Mouse (Mus musculus) forebrain, embryonic 12.5 days (tissue): ENCODE measurements around the gene Mdh1. TPM values are rescaled to one million over a fixed set of nuclear protein-coding genes. Genes with fewer than 3 reads are reported as not detected.

Experiments
- ATAC-seq: fragments of 200-750 bp; cut with Nextera tagmentation; 2 replicates; pipeline ENCODE4 v1.8.0; 2017; ENCODE audit warnings: moderate TSS enrichment; ENCODE audit not compliant: low FRiP score
- H3K27ac ChIP-seq: fragments of 300-500 bp; sonication (generic); 2 replicates; pipeline ENCODE4 v1.5.1; 2016; ENCODE audit warnings: mild to moderate bottlenecking
- H3K27me3 ChIP-seq: fragments of 300-500 bp; sonication (generic); 2 replicates; pipeline ENCODE4 v1.6.1; 2016; ENCODE audit warnings: mild to moderate bottlenecking
- H3K36me3 ChIP-seq: fragments of 300-500 bp; sonication (generic); replicated peaks from 2 replicates; pipeline ENCODE4 v1.6.1; 2016; ENCODE audit warnings: mild to moderate bottlenecking
- H3K4me1 ChIP-seq: fragments of 300-500 bp; sonication (generic); 2 replicates; pipeline ENCODE4 v1.6.1; 2016
- H3K4me2 ChIP-seq: fragments of 300-500 bp; sonication (generic); 2 replicates; pipeline ENCODE4 v1.6.1; 2016; ENCODE audit warnings: mild to moderate bottlenecking, moderate library complexity
- H3K4me3 ChIP-seq: fragments of 300-500 bp; sonication (generic); replicated peaks from 2 replicates; pipeline ENCODE4 v1.5.1; 2016; ENCODE audit warnings: mild to moderate bottlenecking
- H3K9ac ChIP-seq: fragments of 300-500 bp; sonication (generic); 2 replicates; pipeline ENCODE4 v1.6.1; 2016; ENCODE audit warnings: mild to moderate bottlenecking
- H3K9me3 ChIP-seq: fragments of 300-500 bp; sonication (generic); 2 replicates; pipeline ENCODE4 v1.6.1; 2016
- WGBS: fragments of 180-500 bp; shearing (Covaris S2); methylation state at CpG from one replicate; pipeline ENCODE4 v1.1.7; 2016; 5-methylcytosine and 5-hydroxymethylcytosine counted together
- polyA plus RNA-seq: library from polyadenylated mRNA; unstranded; fragments of >200 nt; fragmentation: Nextera tagmentation; extraction: Ambion mirVana; gene quantifications from 2 replicates; pipeline ENCODE4 v1.2.1, GENCODE M21; 2016

Mdh1 gene
- polyA plus RNA-seq = 383 and 388 TPM in 2 replicates

DNA sequence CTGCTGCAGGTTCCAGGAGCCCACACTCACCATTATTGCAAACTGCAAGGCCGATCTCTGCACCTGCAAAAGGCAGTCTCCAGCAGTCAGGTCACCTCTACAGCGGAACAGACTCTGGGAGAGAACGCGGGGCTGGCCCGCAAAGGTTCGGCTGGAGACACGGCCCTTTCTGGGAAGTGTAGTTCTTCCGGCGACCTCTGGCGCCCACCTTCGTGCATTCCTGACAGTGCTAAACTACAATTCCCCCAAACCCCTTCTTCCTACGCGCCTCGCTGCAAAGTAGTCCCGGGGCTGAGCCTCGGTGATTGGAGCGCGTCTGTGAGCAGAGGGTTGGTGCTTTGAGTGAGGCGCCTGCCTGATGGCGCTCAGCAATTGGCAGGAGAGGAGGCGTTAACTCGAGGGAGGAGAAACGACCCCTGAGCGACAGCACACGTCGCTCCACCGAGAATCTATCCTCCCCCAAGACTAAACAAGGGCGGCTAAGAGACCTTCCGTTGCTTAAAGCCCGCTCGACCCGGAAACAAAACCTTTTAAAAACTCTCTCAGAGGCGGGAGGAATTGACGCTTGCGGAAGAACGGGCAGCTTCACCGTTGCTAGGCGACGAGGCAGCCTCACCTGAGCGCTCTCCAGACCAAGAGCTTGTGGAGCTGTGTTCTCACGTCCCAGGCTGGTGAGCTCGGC, at the start of gene Mdh1, which contains the start of gene Wdpcp:
TSS of gene Mdh1 (minus strand) at position 668 of the 682 bp plus-strand sequence.
TSS of gene Wdpcp (plus strand) at position 536 of the 682 bp plus-strand sequence.
- Histone ChIP-seq H3K27me3 (no peaks in the 10 kb centered on the region), H3K9me3 (no peaks in the 10 kb centered on the region), H3K4me2 (peak within 1 kb of the TSS; percentile 75), H3K4me1 (peaks cover 27% of the 10 kb centered on the region), H3K4me3 (peak within 1 kb of the TSS; percentile 72), H3K36me3 (0 out of 2 replicates have a peak, but pooled peaks cover 4% of the 10 kb centered on the region), H3K27ac (peak within 1 kb of the TSS; percentile 75), H3K9ac (peak within 1 kb of the TSS; percentile 75)
- peak; percentile 99 for ATAC-seq
- under 1% methylated on average over 42 of the region's 42 CpGs for WGBS

DNA sequence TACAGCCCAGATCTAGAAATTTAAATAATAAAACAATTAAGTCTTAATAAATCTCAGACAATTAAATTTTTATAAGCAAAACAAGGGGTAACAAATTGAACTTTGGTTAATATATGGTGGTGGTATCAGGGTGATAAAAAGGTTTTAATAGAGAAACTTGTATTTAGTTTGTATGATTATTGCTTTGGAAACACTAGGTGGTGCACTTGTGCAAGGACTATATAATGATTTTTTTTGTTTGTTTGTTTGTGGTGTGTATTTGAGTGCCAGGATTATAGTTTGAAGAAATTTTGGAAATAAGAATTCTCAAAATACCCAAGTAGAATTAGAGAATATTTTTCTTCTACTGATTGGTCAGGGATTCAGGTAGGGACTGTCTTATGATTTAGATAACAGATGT, 43.7 kb upstream of the Mdh1 start:
- Histone ChIP-seq H3K9me3 (no peaks in the 10 kb centered on the region), H3K4me1 (no peaks in the 10 kb centered on the region), H3K4me2 (no peak overlapping the region), H3K9ac (no peak overlapping the region), H3K27me3 (no peaks in the 10 kb centered on the region), H3K4me3 (no peak overlapping the region), H3K27ac (no peak overlapping the region), H3K36me3 (no peaks in the 10 kb centered on the region)
- no peak for ATAC-seq

DNA sequence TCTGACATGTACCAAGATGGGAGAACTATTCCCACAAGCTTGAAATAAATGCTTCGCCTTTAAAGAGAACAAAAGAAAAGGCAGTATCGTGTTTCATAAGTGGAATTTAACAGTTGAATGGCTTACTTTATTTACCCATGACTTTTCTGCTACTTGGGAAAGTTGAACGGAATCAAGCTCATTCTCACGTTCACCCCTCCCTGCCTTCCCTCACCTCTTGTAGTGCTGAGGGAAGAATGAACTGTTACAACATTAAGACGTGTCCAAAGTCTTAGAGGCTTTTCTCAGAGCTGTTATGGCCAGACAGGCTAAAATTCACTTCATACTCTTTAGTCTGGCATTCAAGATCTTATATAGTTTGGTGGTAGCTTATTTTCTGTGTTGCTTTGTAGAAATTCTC, 30.3 kb upstream of the Mdh1 start:
- Histone ChIP-seq H3K4me3 (no peak overlapping the region), H3K4me1 (no peaks in the 10 kb centered on the region), H3K27me3 (no peaks in the 10 kb centered on the region), H3K4me2 (no peak overlapping the region), H3K9ac (no peak overlapping the region), H3K36me3 (no peaks in the 10 kb centered on the region), H3K27ac (no peak overlapping the region), H3K9me3 (no peaks in the 10 kb centered on the region)
- ATAC-seq = no peak
- WGBS = 53% methylated on average over 5 of the region's 5 CpGs

DNA sequence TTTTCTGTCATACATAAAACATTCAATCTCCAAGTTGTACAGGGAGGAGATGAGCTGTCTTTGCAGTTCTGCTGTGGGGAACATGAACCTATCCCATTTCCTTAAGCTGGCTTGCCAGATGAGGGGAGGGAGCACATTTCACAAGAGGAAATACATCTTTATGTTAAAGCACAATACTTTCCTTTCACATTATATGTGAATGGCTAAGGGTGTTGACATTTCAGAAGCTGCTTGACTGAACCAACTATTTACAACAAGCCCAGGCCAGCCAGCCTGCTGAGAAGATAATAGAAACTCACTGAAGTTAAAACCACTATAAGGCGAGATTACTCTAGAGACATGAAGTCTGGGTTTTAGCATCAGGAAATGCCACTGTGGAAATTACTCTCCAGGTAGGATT, 11.1 kb upstream of the Mdh1 start:
- H3K36me3 ChIP-seq = no peaks in the 10 kb centered on the region
- H3K27me3 ChIP-seq = no peaks in the 10 kb centered on the region
- H3K4me1 ChIP-seq = no peaks in the 10 kb centered on the region
- ATAC-seq = no peak
- H3K9me3 ChIP-seq = no peaks in the 10 kb centered on the region
- no peak overlapping the region for H3K4me3 ChIP-seq
- no peak overlapping the region for H3K9ac ChIP-seq
- no peak overlapping the region for H3K4me2 ChIP-seq
- H3K27ac ChIP-seq = no peak overlapping the region
- 32% methylated on average over 1 of the region's 1 CpGs for WGBS

DNA sequence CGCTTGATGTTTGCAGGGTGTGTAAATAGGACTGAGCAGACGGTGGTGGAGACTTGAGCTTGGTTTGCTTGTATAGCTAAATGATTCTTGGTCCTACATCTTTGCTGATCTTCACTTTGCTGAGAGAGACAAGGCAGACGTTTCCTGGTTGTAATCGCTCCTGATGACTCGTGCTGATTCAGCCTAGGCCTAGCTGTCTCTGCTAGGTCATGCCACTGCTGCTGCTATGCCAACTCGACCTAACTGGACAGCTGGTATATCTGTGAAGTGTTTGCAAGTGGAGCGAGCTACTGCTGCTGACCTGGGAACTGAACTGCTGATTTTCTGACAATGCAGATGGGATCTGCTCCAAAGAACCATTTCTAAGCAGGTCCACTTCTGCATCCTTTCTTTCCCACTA, 9.3 kb upstream of the Mdh1 start:
- Histone ChIP-seq H3K27ac (no peak overlapping the region), H3K4me1 (no peaks in the 10 kb centered on the region), H3K9me3 (no peaks in the 10 kb centered on the region), H3K36me3 (no peaks in the 10 kb centered on the region), H3K4me3 (no peak overlapping the region), H3K9ac (no peak overlapping the region), H3K4me2 (no peak overlapping the region), H3K27me3 (no peaks in the 10 kb centered on the region)
- 79% methylated on average over 7 of the region's 7 CpGs for WGBS
- no peak for ATAC-seq

DNA sequence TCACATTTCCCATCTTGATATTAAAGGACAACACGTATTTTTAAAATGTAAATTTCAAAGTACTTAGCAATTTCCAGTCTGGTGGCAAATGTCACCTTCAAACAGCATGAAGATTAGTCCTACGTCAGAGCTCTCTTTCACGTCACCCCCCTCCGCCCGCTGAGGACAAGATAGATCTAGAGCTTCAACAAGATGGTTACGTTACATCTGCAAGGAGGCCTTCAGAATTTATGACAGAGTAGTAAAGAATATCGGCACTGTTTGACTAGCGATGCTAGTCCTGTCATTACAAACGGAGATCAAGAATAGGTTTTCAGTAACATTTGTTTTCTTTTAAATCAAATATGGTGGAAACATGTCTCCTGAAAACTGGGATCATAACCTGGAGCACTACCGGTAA, 1.2 kb downstream of the Mdh1 start:
- Histone ChIP-seq H3K9ac (peak overlapping the region; percentile 75), H3K27me3 (no peaks in the 10 kb centered on the region), H3K27ac (no peak overlapping the region), H3K4me3 (peak overlapping the region; percentile 72), H3K9me3 (no peaks in the 10 kb centered on the region), H3K36me3 (peaks cover 12% of the 10 kb centered on the region; the same call in 1 of the 2 replicates), H3K4me1 (peaks cover 27% of the 10 kb centered on the region), H3K4me2 (peak overlapping the region; percentile 75)
- 9% methylated on average over 10 of the region's 10 CpGs for WGBS
- no peak for ATAC-seq

DNA sequence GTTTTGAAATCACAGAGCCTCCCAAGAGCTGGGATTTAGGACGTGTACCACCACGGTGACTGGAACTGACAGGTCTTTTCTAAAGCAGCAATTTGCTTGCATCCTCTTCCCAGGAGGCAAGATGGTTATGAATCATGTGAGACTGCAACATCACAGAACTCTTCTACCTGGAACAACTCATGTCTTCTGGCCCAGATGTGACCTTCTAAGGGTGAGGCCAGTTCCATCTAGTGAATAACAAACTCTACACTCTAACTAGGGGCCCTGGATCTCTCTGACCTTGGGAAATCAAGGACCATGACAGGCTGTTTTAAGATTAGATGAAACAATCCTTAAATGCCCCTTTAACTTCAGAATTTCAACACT, 2.1 kb downstream of the Mdh1 start:
- no peak for ATAC-seq
- 54% methylated on average over 2 of the region's 2 CpGs for WGBS
- H3K4me3 ChIP-seq = peak overlapping the region; percentile 5; the same call in 1 of the 2 replicates
- no peaks in the 10 kb centered on the region for H3K9me3 ChIP-seq
- peaks cover 27% of the 10 kb centered on the region for H3K4me1 ChIP-seq
- peak overlapping the region; percentile 39 for H3K4me2 ChIP-seq
- no peaks in the 10 kb centered on the region for H3K27me3 ChIP-seq
- peak overlapping the region; percentile 17; the same call in 1 of the 2 replicates for H3K9ac ChIP-seq
- peak overlapping the region; percentile 47; the same call in 1 of the 2 replicates for H3K27ac ChIP-seq
- peaks cover 20% of the 10 kb centered on the region for H3K36me3 ChIP-seq

DNA sequence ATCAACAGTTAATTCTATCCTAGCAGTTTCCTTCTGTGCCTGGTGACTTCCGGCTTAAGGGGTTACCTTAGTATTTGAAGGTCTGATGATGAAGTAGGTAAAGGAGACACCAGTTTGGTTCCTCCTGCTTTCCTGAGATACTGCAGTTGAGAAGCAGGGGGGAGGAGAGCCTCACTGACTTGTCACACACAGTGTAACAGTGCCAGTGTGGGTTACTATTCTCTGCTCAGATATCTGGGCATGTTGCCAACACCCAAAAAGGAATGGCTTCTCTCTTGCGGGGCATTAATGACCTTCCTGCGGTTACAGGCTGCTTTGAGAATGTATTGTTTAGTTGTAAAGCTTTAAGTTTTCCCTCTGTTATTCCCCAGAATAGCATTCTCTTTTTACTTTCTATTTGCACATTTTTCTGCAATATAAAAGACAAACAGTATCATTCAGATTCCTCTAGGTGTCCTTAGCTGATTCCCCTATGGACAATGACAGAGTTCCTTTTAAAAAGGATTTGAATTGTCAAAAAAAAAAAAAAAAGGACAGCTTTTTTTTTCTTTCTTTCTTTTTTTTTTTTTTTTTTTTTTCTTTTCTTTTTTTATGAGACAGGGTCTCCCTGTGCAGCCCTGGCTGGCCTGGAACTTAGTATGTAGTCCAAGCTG, 2.6 kb downstream of the Mdh1 start:
- Histone ChIP-seq H3K9me3 (no peaks in the 10 kb centered on the region), H3K9ac (0 out of 2 replicates have a peak overlapping the region, but pooled peaks have one; percentile 17), H3K4me3 (no peak overlapping the region), H3K27me3 (no peaks in the 10 kb centered on the region), H3K27ac (peak overlapping the region; percentile 10; the same call in 1 of the 2 replicates), H3K4me1 (peaks cover 27% of the 10 kb centered on the region), H3K36me3 (peaks cover 22% of the 10 kb centered on the region), H3K4me2 (no peak overlapping the region)
- no peak for ATAC-seq
- 41% methylated on average over 3 of the region's 3 CpGs for WGBS

DNA sequence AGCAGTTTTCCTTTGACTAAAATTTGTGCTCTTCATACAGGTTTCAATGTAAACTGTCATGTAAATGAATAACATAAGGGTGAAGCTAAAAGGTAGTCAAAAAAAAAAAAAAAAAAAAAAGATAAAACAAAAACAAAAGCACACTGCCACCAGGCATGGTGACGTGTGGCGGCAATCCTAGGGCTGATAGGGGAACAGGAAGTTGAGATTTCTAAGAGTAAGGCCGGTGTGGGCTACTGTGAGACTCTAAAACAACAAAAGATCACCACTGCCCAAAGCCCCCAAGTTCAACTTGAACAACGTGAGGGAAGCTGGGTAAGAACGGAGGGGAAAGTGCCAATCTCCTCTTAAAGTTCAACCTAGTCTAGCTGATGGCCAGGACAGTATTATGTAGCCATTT, 3.2 kb downstream of the Mdh1 start:
- H3K9me3 ChIP-seq = no peaks in the 10 kb centered on the region
- no peak for ATAC-seq
- no peak overlapping the region for H3K9ac ChIP-seq
- 82% methylated on average over 5 of the region's 5 CpGs for WGBS
- H3K27ac ChIP-seq = peak overlapping the region; percentile 10; the same call in 1 of the 2 replicates
- no peaks in the 10 kb centered on the region for H3K27me3 ChIP-seq
- no peak overlapping the region for H3K4me2 ChIP-seq
- H3K4me1 ChIP-seq = peaks cover 27% of the 10 kb centered on the region
- peaks cover 23% of the 10 kb centered on the region for H3K36me3 ChIP-seq
- H3K4me3 ChIP-seq = no peak overlapping the region

DNA sequence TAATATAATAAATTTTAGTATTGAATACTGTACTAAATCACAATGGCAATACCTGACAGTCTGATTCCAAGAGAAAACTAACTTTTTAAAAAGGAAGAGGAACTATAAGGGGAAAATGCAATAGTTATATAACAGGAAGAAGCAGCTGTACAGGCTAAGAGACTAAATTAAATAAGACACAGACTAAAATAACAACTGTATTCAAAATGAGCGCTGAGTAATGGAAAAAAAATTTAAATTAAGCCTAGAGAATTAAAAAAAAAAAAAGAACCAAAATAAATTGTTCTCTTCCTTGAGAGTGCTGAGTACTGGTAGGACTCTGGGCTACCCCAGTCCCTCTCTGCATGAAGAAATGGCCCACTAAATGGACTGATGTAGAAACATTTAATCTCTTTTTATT, 4.4 kb downstream of the Mdh1 start:
- Histone ChIP-seq H3K27ac (no peak overlapping the region), H3K4me3 (no peak overlapping the region), H3K9ac (no peak overlapping the region), H3K36me3 (peaks cover 33% of the 10 kb centered on the region), H3K27me3 (no peaks in the 10 kb centered on the region), H3K4me2 (no peak overlapping the region), H3K9me3 (no peaks in the 10 kb centered on the region), H3K4me1 (peaks cover 23% of the 10 kb centered on the region)
- WGBS = 98% methylated on average over 1 of the region's 1 CpGs
- no peak for ATAC-seq

DNA sequence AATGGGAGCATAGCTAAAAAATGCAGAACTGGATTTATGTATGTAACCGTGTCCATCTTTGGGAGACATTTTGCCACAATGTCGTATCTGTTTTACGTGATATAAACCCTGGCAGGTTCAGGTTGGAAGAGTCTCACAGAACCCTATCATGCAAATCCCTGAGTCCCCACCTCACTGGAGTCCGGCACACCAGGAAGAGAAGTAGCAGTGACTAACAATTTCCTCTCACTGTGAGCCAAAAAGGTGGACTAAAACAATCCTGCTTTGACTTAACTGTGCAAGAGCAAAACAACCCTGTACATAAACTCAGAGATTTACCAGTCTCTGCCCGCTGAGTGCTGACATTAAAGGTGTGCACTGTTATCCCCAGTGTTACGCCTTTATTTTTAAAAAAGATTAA, 5.2 kb downstream of the Mdh1 start:
- H3K36me3 ChIP-seq = peaks cover 36% of the 10 kb centered on the region
- no peak overlapping the region for H3K9ac ChIP-seq
- ATAC-seq = no peak
- no peak overlapping the region for H3K4me3 ChIP-seq
- no peak overlapping the region for H3K27ac ChIP-seq
- H3K4me2 ChIP-seq = no peak overlapping the region
- WGBS = 96% methylated on average over 6 of the region's 6 CpGs
- H3K9me3 ChIP-seq = no peaks in the 10 kb centered on the region
- H3K27me3 ChIP-seq = no peaks in the 10 kb centered on the region
- peaks cover 20% of the 10 kb centered on the region for H3K4me1 ChIP-seq

DNA sequence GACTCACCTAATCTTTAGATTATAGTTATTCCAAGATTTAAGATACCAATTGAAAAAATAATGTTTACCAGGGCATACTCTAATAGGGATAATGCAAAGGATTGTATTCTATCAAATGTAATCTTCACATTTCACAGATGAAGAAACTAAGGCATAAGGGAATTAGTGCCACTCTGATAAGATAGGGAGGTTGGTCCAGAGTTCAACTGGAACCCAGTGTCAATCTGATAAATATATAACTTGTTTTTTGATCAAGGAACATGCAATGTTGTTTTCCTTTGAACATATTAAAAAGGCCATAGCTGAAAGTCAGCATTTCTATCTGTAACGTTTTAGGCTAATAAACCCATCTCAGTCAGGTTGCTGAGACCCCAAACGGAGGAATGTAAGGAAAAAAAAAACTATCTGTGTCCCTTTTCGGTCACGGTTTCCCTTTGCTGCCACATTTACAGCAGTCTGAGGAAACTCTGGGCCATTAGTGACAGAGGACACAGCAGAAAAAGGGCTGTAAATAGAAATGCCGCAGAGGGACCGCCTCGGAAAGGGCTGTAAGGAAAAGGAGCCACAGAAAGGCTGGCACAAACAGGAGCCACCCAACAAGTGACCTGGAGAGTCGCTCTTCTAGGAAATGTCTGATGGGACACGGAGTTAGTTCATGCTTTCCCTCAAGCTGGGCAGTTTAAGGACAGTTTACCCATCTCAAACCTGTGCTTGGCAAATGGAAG, 7.3 kb downstream of the Mdh1 start:
- peaks cover 53% of the 10 kb centered on the region for H3K36me3 ChIP-seq
- H3K4me3 ChIP-seq = no peak overlapping the region
- no peaks in the 10 kb centered on the region for H3K9me3 ChIP-seq
- no peak overlapping the region for H3K27ac ChIP-seq
- H3K4me1 ChIP-seq = peaks cover 10% of the 10 kb centered on the region
- no peaks in the 10 kb centered on the region for H3K27me3 ChIP-seq
- 91% methylated on average over 9 of the region's 9 CpGs for WGBS
- ATAC-seq = no peak
- H3K9ac ChIP-seq = no peak overlapping the region
- H3K4me2 ChIP-seq = no peak overlapping the region
